Mouse (Mus musculus): ENCODE data around the gene Paox.

DNA sequence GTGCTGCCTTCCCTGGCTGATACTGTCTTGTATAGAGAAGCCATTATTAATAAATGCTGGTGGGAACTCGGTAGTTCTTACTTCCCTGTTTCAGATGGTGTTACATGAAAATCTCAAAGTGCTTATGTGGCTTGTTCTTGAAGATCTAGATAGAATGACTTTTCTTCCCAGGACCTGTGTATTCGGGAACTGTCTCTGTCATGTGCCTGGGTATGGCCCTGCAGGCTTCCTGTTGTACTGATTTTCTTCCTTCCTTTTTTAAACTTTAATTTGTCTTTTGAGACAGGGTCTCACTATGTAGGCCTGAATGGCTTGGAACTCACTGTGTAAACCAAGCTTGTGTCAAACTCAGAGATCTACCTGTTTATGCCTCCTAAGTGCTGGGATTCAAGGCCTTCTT is 12.3 kb downstream of the Paox start:
- no peak for TF ChIP-seq POLR2A (IDR thresholded peaks at IDR 0.05; ENCODE audit: low read depth, low read length)
- no peak for TF ChIP-seq CTCF (IDR thresholded peaks at IDR 0.05; ENCODE audit: extremely low read depth, insufficient read depth, insufficient read length, insufficient replicate concordance)
